Mouse (Mus musculus) heart, embryonic 11.5 days (tissue): ENCODE data around the gene Mon1b. TPM values are rescaled to one million over a fixed set of nuclear protein-coding genes. Genes with fewer than 3 reads are reported as not detected.

Source experiments
- ATAC-seq: fragments of 200-750 bp; cut with Nextera tagmentation; replicated peaks from 2 replicates; pipeline ENCODE4 v1.8.0; 2017; ENCODE audit warnings: moderate library complexity; ENCODE audit not compliant: insufficient number of reproducible peaks, low FRiP score, low TSS enrichment
- H3K27ac ChIP-seq: fragments of 300-500 bp; sonication (generic); 2 replicates; pipeline ENCODE4 v1.5.1; 2014; ENCODE audit warnings: mild to moderate bottlenecking, low read depth, low read length
- H3K27me3 ChIP-seq: fragments of 300-500 bp; sonication (generic); 2 replicates; pipeline ENCODE4 v1.6.1; 2014; ENCODE audit warnings: mild to moderate bottlenecking, low read length, mixed read lengths; ENCODE audit not compliant: control insufficient read depth, insufficient read depth
- H3K36me3 ChIP-seq: fragments of 300-500 bp; sonication (generic); 2 replicates; pipeline ENCODE4 v1.6.1; 2014; ENCODE audit warnings: mild to moderate bottlenecking, low read length, moderate library complexity, mixed read lengths; ENCODE audit not compliant: control insufficient read depth, insufficient read depth
- H3K4me1 ChIP-seq: fragments of 300-500 bp; sonication (generic); 2 replicates; pipeline ENCODE4 v1.6.1; 2014; ENCODE audit warnings: low read length; ENCODE audit not compliant: control insufficient read depth, insufficient read depth
- H3K4me2 ChIP-seq: fragments of 300-500 bp; sonication (generic); 2 replicates; pipeline ENCODE4 v1.6.1; 2014; ENCODE audit warnings: mild to moderate bottlenecking, moderate library complexity
- H3K4me3 ChIP-seq: fragments of 300-500 bp; sonication (generic); 2 replicates; pipeline ENCODE4 v1.5.1; 2014; ENCODE audit warnings: low read depth, low read length
- H3K9ac ChIP-seq: fragments of 300-500 bp; sonication (generic); 2 replicates; pipeline ENCODE4 v1.6.1; 2014; ENCODE audit warnings: mild to moderate bottlenecking, low read depth, low read length, moderate library complexity
- H3K9me3 ChIP-seq: fragments of 300-500 bp; sonication (generic); replicated peaks from 2 replicates; pipeline ENCODE4 v1.6.1; 2016; ENCODE audit warnings: low read length; ENCODE audit not compliant: control insufficient read depth
- WGBS: fragments of 180-500 bp; shearing (Covaris S2); extraction: QIAGEN DNeasy Blood & Tissue Kit; methylation state at CpG from one replicate; pipeline ENCODE4 v1.1.7; 2014; ENCODE audit not compliant: insufficient replicate concordance; 5-methylcytosine and 5-hydroxymethylcytosine counted together
- polyA plus RNA-seq: library from polyadenylated mRNA; unstranded; fragments of >200 nt; fragmentation: Nextera tagmentation; extraction: Ambion mirVana; gene quantifications from 2 replicates; pipeline ENCODE4 v1.2.1, GENCODE M21; 2014

Gene Mon1b
- polyA plus RNA-seq, 1 experiment from 2014 or later = 4.4 TPM

- no peak overlapping the region for H3K27ac ChIP-seq
- peaks cover 8% of the 10 kb centered on the region for H3K36me3 ChIP-seq
- no peak overlapping the region for H3K4me2 ChIP-seq
- no peaks in the 10 kb centered on the region for H3K9me3 ChIP-seq
- no peaks in the 10 kb centered on the region for H3K27me3 ChIP-seq
- WGBS = 86% methylated on average over 8 of the region's 8 CpGs
- H3K4me1 ChIP-seq = no peaks in the 10 kb centered on the region
- no peak overlapping the region for H3K4me3 ChIP-seq
- no peak overlapping the region for H3K9ac ChIP-seq
- ATAC-seq = no peak
Observed at GRCm38 (mm10) chr8:113643479-113644210, 8.3 kb downstream of the Mon1b start.

- H3K9ac ChIP-seq = no peak overlapping the region
- peaks cover 3% of the 10 kb centered on the region; the same call in 1 of the 2 replicates for H3K36me3 ChIP-seq
- no peak overlapping the region for H3K27ac ChIP-seq
- ATAC-seq = no peak
- H3K4me3 ChIP-seq = no peak overlapping the region
- H3K4me1 ChIP-seq = no peaks in the 10 kb centered on the region
- H3K9me3 ChIP-seq = no peaks in the 10 kb centered on the region
- 70% methylated on average over 5 of the region's 5 CpGs for WGBS
- no peaks in the 10 kb centered on the region for H3K27me3 ChIP-seq
- no peak overlapping the region for H3K4me2 ChIP-seq
Observed at GRCm38 (mm10) chr8:113645220-113645619, 9.8 kb downstream of the Mon1b start.

- 73% methylated on average over 12 of the region's 12 CpGs for WGBS
- no peaks in the 10 kb centered on the region for H3K9me3 ChIP-seq
- H3K4me2 ChIP-seq = no peak overlapping the region
- H3K27ac ChIP-seq = no peak overlapping the region
- no peak overlapping the region for H3K9ac ChIP-seq
- no peaks in the 10 kb centered on the region for H3K27me3 ChIP-seq
- no peaks in the 10 kb centered on the region for H3K4me1 ChIP-seq
- no peak overlapping the region for H3K4me3 ChIP-seq
- no peaks in the 10 kb centered on the region for H3K36me3 ChIP-seq
- ATAC-seq = no peak
Observed at GRCm38 (mm10) chr8:113652450-113652849, 17.1 kb downstream of the Mon1b start.

GRCm38 (mm10) chr8:113653151-113653550 is 17.8 kb downstream of the Mon1b start:
- no peaks in the 10 kb centered on the region for H3K36me3 ChIP-seq
- H3K27ac ChIP-seq = no peak overlapping the region
- H3K4me1 ChIP-seq = no peaks in the 10 kb centered on the region
- H3K4me2 ChIP-seq = no peak overlapping the region
- no peaks in the 10 kb centered on the region for H3K27me3 ChIP-seq
- H3K9me3 ChIP-seq = no peaks in the 10 kb centered on the region
- no peak for ATAC-seq
- H3K4me3 ChIP-seq = no peak overlapping the region
- 52% methylated on average over 4 of the region's 4 CpGs for WGBS
- H3K9ac ChIP-seq = no peak overlapping the region

GRCm38 (mm10) chr8:113656154-113656553 is 20.8 kb downstream of the Mon1b start:
- 88% methylated on average over 5 of the region's 5 CpGs for WGBS
- no peaks in the 10 kb centered on the region for H3K4me1 ChIP-seq
- H3K4me2 ChIP-seq = no peak overlapping the region
- H3K27ac ChIP-seq = no peak overlapping the region
- no peaks in the 10 kb centered on the region for H3K9me3 ChIP-seq
- no peak for ATAC-seq
- no peaks in the 10 kb centered on the region for H3K36me3 ChIP-seq
- H3K4me3 ChIP-seq = no peak overlapping the region
- H3K9ac ChIP-seq = no peak overlapping the region
- no peaks in the 10 kb centered on the region for H3K27me3 ChIP-seq

- Histone ChIP-seq H3K9ac (no peak overlapping the region), H3K4me2 (no peak overlapping the region), H3K4me3 (no peak overlapping the region), H3K9me3 (no peaks in the 10 kb centered on the region), H3K27me3 (no peaks in the 10 kb centered on the region), H3K4me1 (no peaks in the 10 kb centered on the region), H3K36me3 (no peaks in the 10 kb centered on the region), H3K27ac (no peak overlapping the region)
- ATAC-seq = no peak
- WGBS = 76% methylated on average over 11 of the region's 11 CpGs
Observed at GRCm38 (mm10) chr8:113656681-113657298, 21.4 kb downstream of the Mon1b start.

GRCm38 (mm10) chr8:113660128-113660527 is 24.7 kb downstream of the Mon1b start:
- WGBS = 90% methylated on average over 1 of the region's 1 CpGs
- H3K27ac ChIP-seq = no peak overlapping the region
- no peaks in the 10 kb centered on the region for H3K9me3 ChIP-seq
- H3K4me2 ChIP-seq = no peak overlapping the region
- no peak overlapping the region for H3K9ac ChIP-seq
- no peaks in the 10 kb centered on the region for H3K27me3 ChIP-seq
- H3K36me3 ChIP-seq = no peaks in the 10 kb centered on the region
- H3K4me3 ChIP-seq = no peak overlapping the region
- H3K4me1 ChIP-seq = no peaks in the 10 kb centered on the region
- no peak for ATAC-seq

- no peak for ATAC-seq
- H3K36me3 ChIP-seq = no peaks in the 10 kb centered on the region
Observed at GRCm38 (mm10) chr8:113664544-113664943, 29.2 kb downstream of the Mon1b start.

GRCm38 (mm10) chr8:113665036-113665435 is 29.6 kb downstream of the Mon1b start:
- ATAC-seq = no peak
- H3K27me3 ChIP-seq = no peaks in the 10 kb centered on the region
- H3K9ac ChIP-seq = no peak overlapping the region
- no peak overlapping the region for H3K27ac ChIP-seq
- no peaks in the 10 kb centered on the region for H3K4me1 ChIP-seq
- H3K9me3 ChIP-seq = no peaks in the 10 kb centered on the region
- H3K36me3 ChIP-seq = no peaks in the 10 kb centered on the region
- WGBS = 61% methylated on average over 4 of the region's 4 CpGs
- no peak overlapping the region for H3K4me2 ChIP-seq
- no peak overlapping the region for H3K4me3 ChIP-seq

More at GRCm38 (mm10) chr8:113664544-113664943, 29.2 kb downstream of the Mon1b start:
- Histone ChIP-seq H3K27ac (no peak overlapping the region), H3K9ac (no peak overlapping the region), H3K4me1 (no peaks in the 10 kb centered on the region), H3K27me3 (no peaks in the 10 kb centered on the region), H3K4me2 (no peak overlapping the region), H3K9me3 (no peaks in the 10 kb centered on the region), H3K4me3 (no peak overlapping the region)
- 5% methylated on average over 2 of the region's 2 CpGs for WGBS
